Mouse (Mus musculus) intestine, embryonic 15.5 days (tissue): ENCODE results near the gene Sgk2. TPM values are rescaled to one million over a fixed set of nuclear protein-coding genes. Genes with fewer than 3 reads are reported as not detected.

Source experiments
- ATAC-seq: fragments of 200-750 bp; cut with Nextera tagmentation; 2 replicates; pipeline ENCODE4 v1.8.0; 2017; ENCODE audit warnings: moderate TSS enrichment, moderate library complexity
- H3K27ac ChIP-seq: fragments of 300-500 bp; sonication (generic); 2 replicates; pipeline ENCODE4 v1.5.1; 2015; ENCODE audit warnings: mild to moderate bottlenecking, inconsistent platforms
- H3K27me3 ChIP-seq: fragments of 300-500 bp; sonication (generic); replicated peaks from 2 replicates; pipeline ENCODE4 v1.6.1; 2015; ENCODE audit warnings: inconsistent platforms
- H3K36me3 ChIP-seq: fragments of 300-500 bp; sonication (generic); 2 replicates; pipeline ENCODE4 v1.6.1; 2015; ENCODE audit warnings: inconsistent platforms
- H3K4me1 ChIP-seq: fragments of 300-500 bp; sonication (generic); replicated peaks from 2 replicates; pipeline ENCODE4 v1.6.1; 2015; ENCODE audit warnings: inconsistent platforms
- H3K4me2 ChIP-seq: fragments of 300-500 bp; sonication (generic); replicated peaks from 2 replicates; pipeline ENCODE4 v1.6.1; 2015; ENCODE audit warnings: mild to moderate bottlenecking, inconsistent platforms
- H3K4me3 ChIP-seq: fragments of 300-500 bp; sonication (generic); replicated peaks from 2 replicates; pipeline ENCODE4 v1.5.1; 2015; ENCODE audit warnings: inconsistent platforms
- H3K9ac ChIP-seq: fragments of 300-500 bp; sonication (generic); 2 replicates; pipeline ENCODE4 v1.6.1; 2015; ENCODE audit warnings: inconsistent platforms
- H3K9me3 ChIP-seq: fragments of 300-500 bp; sonication (generic); 2 replicates; pipeline ENCODE4 v1.6.1; 2016; ENCODE audit warnings: inconsistent platforms
- whole genome bisulfite sequencing: fragments of 180-500 bp; shearing (Covaris S2); methylation state at CpG from one replicate; pipeline ENCODE4 v1.1.7; 2015; 5-methylcytosine and 5-hydroxymethylcytosine counted together
- polyA plus RNA-seq: library from polyadenylated mRNA; unstranded; fragments of >200 nt; fragmentation: Nextera tagmentation; extraction: Ambion mirVana; gene quantifications from 2 replicates; pipeline ENCODE4 v1.2.1, GENCODE M21; 2015

Sgk2 gene
- 0.85 and 1.2 TPM in 2 replicates for polyA plus RNA-seq

GRCm38 (mm10) chr2:162987218-162987617 lies at the start of gene Sgk2:
Gene Sgk2, plus strand, starts transcription at chr2:162987330.
- WGBS = 41% methylated on average over 8 of the region's 8 CpGs
- no peaks in the 10 kb centered on the region; the same call in 1 of the 2 replicates for H3K27me3 ChIP-seq
- H3K4me1 ChIP-seq = peaks cover 11% of the 10 kb centered on the region; the same call in 1 of the 2 replicates
- peak within 1 kb of the TSS; percentile 17; the same call in 1 of the 2 replicates for H3K27ac ChIP-seq
- H3K4me3 ChIP-seq = no peak within 1 kb of the TSS
- H3K4me2 ChIP-seq = peak within 1 kb of the TSS; percentile 22; the same call in 1 of the 2 replicates
- no peaks in the 10 kb centered on the region for H3K9me3 ChIP-seq
- peak; percentile 93 for ATAC-seq
- H3K36me3 ChIP-seq = no peaks in the 10 kb centered on the region
- H3K9ac ChIP-seq = no peak within 1 kb of the TSS

- 79% methylated on average over 1 of the region's 1 CpGs for WGBS
- Histone ChIP-seq H3K4me3 (no peak overlapping the region), H3K27me3 (peaks cover 8% of the 10 kb centered on the region), H3K9ac (no peak overlapping the region), H3K4me1 (peaks cover 8% of the 10 kb centered on the region; the same call in 1 of the 2 replicates), H3K4me2 (no peak overlapping the region), H3K27ac (no peak overlapping the region), H3K36me3 (peaks cover 15% of the 10 kb centered on the region), H3K9me3 (no peaks in the 10 kb centered on the region)
- ATAC-seq = no peak; the same call in 1 of the 2 replicates
These were observed 47.6 kb upstream of the Sgk2 start for GRCm38 (mm10) chr2:162939562-162939961.

- H3K9ac ChIP-seq = peak within 1 kb of the TSS; percentile 51
- peaks cover 8% of the 10 kb centered on the region; the same call in 1 of the 2 replicates for H3K4me1 ChIP-seq
- H3K36me3 ChIP-seq = 0 out of 2 replicates have a peak, but pooled peaks cover 8% of the 10 kb centered on the region
- no peak within 1 kb of the TSS for H3K27ac ChIP-seq
- WGBS = under 1% methylated on average over 40 of the region's 40 CpGs
- H3K4me3 ChIP-seq = peak within 1 kb of the TSS; percentile 56
- H3K9me3 ChIP-seq = no peaks in the 10 kb centered on the region
- peak; percentile 42; the same call in 1 of the 2 replicates for ATAC-seq
- H3K27me3 ChIP-seq = peaks cover 9% of the 10 kb centered on the region
- peak within 1 kb of the TSS; percentile 99 for H3K4me2 ChIP-seq
These were observed 43.8 kb upstream of the Sgk2 start, which contains the start of gene L3mbtl1 for GRCm38 (mm10) chr2:162943148-162943846. Gene L3mbtl1, plus strand, starts transcription at chr2:162943472.

- Histone ChIP-seq H3K4me3 (0 out of 2 replicates have a peak overlapping the region, but pooled peaks have one; percentile 56), H3K36me3 (0 out of 2 replicates have a peak, but pooled peaks cover 4% of the 10 kb centered on the region), H3K9me3 (no peaks in the 10 kb centered on the region), H3K27me3 (peaks cover 9% of the 10 kb centered on the region), H3K4me1 (peaks cover 8% of the 10 kb centered on the region; the same call in 1 of the 2 replicates), H3K9ac (no peak overlapping the region), H3K4me2 (peak overlapping the region; percentile 99), H3K27ac (no peak overlapping the region)
- 10% methylated on average over 11 of the region's 11 CpGs for WGBS
- no peak for ATAC-seq
These were observed 43.2 kb upstream of the Sgk2 start for GRCm38 (mm10) chr2:162943931-162944330.

GRCm38 (mm10) chr2:162946964-162947363 lies 40.2 kb upstream of the Sgk2 start:
- H3K27me3 ChIP-seq = peaks cover 9% of the 10 kb centered on the region
- 78% methylated on average over 5 of the region's 5 CpGs for WGBS
- H3K4me3 ChIP-seq = no peak overlapping the region
- no peak overlapping the region for H3K9ac ChIP-seq
- no peak overlapping the region for H3K4me2 ChIP-seq
- ATAC-seq = no peak
- H3K4me1 ChIP-seq = peaks cover 8% of the 10 kb centered on the region; the same call in 1 of the 2 replicates
- no peak overlapping the region for H3K27ac ChIP-seq
- no peaks in the 10 kb centered on the region for H3K9me3 ChIP-seq
- no peaks in the 10 kb centered on the region for H3K36me3 ChIP-seq

- peak; percentile 67 for ATAC-seq
- 32% methylated on average over 15 of the region's 15 CpGs for WGBS
These were observed 39.4 kb upstream of the Sgk2 start for GRCm38 (mm10) chr2:162947736-162948135.

GRCm38 (mm10) chr2:162948221-162948620 lies 38.9 kb upstream of the Sgk2 start:
- Histone ChIP-seq H3K4me2 (peak overlapping the region; percentile 57), H3K4me3 (peak overlapping the region; percentile 19), H3K4me1 (peaks cover 4% of the 10 kb centered on the region; the same call in 1 of the 2 replicates), H3K9me3 (no peaks in the 10 kb centered on the region), H3K9ac (no peak overlapping the region), H3K36me3 (no peaks in the 10 kb centered on the region), H3K27ac (no peak overlapping the region), H3K27me3 (peaks cover 8% of the 10 kb centered on the region)
- WGBS = 63% methylated on average over 14 of the region's 14 CpGs
- ATAC-seq = no peak

More at GRCm38 (mm10) chr2:162947736-162948135, 39.4 kb upstream of the Sgk2 start:
- H3K9me3 ChIP-seq = no peaks in the 10 kb centered on the region
- H3K36me3 ChIP-seq = no peaks in the 10 kb centered on the region
- H3K9ac ChIP-seq = no peak overlapping the region
- no peak overlapping the region for H3K27ac ChIP-seq
- peak overlapping the region; percentile 19 for H3K4me3 ChIP-seq
- H3K4me1 ChIP-seq = peaks cover 6% of the 10 kb centered on the region; the same call in 1 of the 2 replicates
- H3K4me2 ChIP-seq = peak overlapping the region; percentile 57
- H3K27me3 ChIP-seq = peaks cover 9% of the 10 kb centered on the region

- H3K27ac ChIP-seq = no peak overlapping the region
- H3K4me3 ChIP-seq = no peak overlapping the region
- H3K4me2 ChIP-seq = no peak overlapping the region
- no peak for ATAC-seq
- no peak overlapping the region for H3K9ac ChIP-seq
- no peaks in the 10 kb centered on the region for H3K36me3 ChIP-seq
- 89% methylated on average over 2 of the region's 2 CpGs for WGBS
- no peaks in the 10 kb centered on the region; the same call in 1 of the 2 replicates for H3K4me1 ChIP-seq
- no peaks in the 10 kb centered on the region for H3K27me3 ChIP-seq
- H3K9me3 ChIP-seq = no peaks in the 10 kb centered on the region
These were observed 36.4 kb upstream of the Sgk2 start for GRCm38 (mm10) chr2:162950776-162951175.

- no peaks in the 10 kb centered on the region for H3K9me3 ChIP-seq
- no peak overlapping the region for H3K27ac ChIP-seq
- H3K36me3 ChIP-seq = no peaks in the 10 kb centered on the region
- no peak for ATAC-seq
- no peak overlapping the region for H3K9ac ChIP-seq
- 94% methylated on average over 2 of the region's 2 CpGs for WGBS
- H3K4me3 ChIP-seq = no peak overlapping the region
- H3K4me1 ChIP-seq = no peaks in the 10 kb centered on the region
- H3K27me3 ChIP-seq = no peaks in the 10 kb centered on the region
- H3K4me2 ChIP-seq = no peak overlapping the region
These were observed 30.3 kb upstream of the Sgk2 start for GRCm38 (mm10) chr2:162956843-162957242.

GRCm38 (mm10) chr2:162961321-162961720 lies 25.8 kb upstream of the Sgk2 start:
- WGBS = 59% methylated on average over 9 of the region's 10 CpGs
- H3K9me3 ChIP-seq = no peaks in the 10 kb centered on the region
- no peak overlapping the region for H3K27ac ChIP-seq
- H3K36me3 ChIP-seq = no peaks in the 10 kb centered on the region
- H3K9ac ChIP-seq = no peak overlapping the region
- no peak overlapping the region for H3K4me2 ChIP-seq
- no peaks in the 10 kb centered on the region for H3K27me3 ChIP-seq
- ATAC-seq = no peak
- H3K4me3 ChIP-seq = no peak overlapping the region
- no peaks in the 10 kb centered on the region for H3K4me1 ChIP-seq

- H3K9ac ChIP-seq = no peak overlapping the region
- no peak for ATAC-seq
- no peak overlapping the region for H3K4me2 ChIP-seq
- WGBS = 81% methylated on average over 2 of the region's 2 CpGs
- no peaks in the 10 kb centered on the region for H3K36me3 ChIP-seq
- no peaks in the 10 kb centered on the region for H3K4me1 ChIP-seq
- H3K4me3 ChIP-seq = no peak overlapping the region
- H3K9me3 ChIP-seq = no peaks in the 10 kb centered on the region
- H3K27ac ChIP-seq = no peak overlapping the region
- H3K27me3 ChIP-seq = no peaks in the 10 kb centered on the region
These were observed 20.4 kb upstream of the Sgk2 start for GRCm38 (mm10) chr2:162966734-162967133.

GRCm38 (mm10) chr2:162968357-162968756 lies 18.8 kb upstream of the Sgk2 start:
- Histone ChIP-seq H3K4me1 (0 out of 2 replicates have a peak, but pooled peaks cover 2% of the 10 kb centered on the region), H3K36me3 (no peaks in the 10 kb centered on the region), H3K4me3 (no peak overlapping the region), H3K4me2 (no peak overlapping the region), H3K27me3 (no peaks in the 10 kb centered on the region), H3K9me3 (no peaks in the 10 kb centered on the region), H3K27ac (no peak overlapping the region), H3K9ac (no peak overlapping the region)
- 7% methylated on average over 5 of the region's 5 CpGs for WGBS
- ATAC-seq = peak; percentile 30; the same call in 1 of the 2 replicates
